Mouse (Mus musculus): ENCODE measurements at regions not wholly inside any gene's neighbourhood (a gene's known extent, or its start where the extent isn't known, plus 50 kb on each side); places are given as distances from the start of the nearest gene placed in this dataset.

- TF ChIP-seq POLR2A (IDR thresholded peaks at IDR 0.05; ENCODE audit: borderline replicate concordance, control insufficient read depth, low read depth, low read length) (no peak), CTCF (IDR thresholded peaks at IDR 0.05; ENCODE audit: control insufficient read depth, insufficient read depth, low read length) (no peak)
Measured at GRCm38 (mm10) chr3:8744857-8745256, 865.0 kb downstream of the Zfp704 start.

Measured in bone marrow, adult 2 months (tissue).